Mouse (Mus musculus) heart, adult 2 months (tissue): ENCODE data around the gene Rnf141.

ENCODE experiments used
- CTCF ChIP-seq: fragments of 200-600 bp; IDR thresholded peaks from 2 replicates; pipeline ENCODE4 v1.8.1; 2022; ENCODE audit warnings: antibody characterized with exemption, mild to moderate bottlenecking, moderate library complexity
- POLR2A ChIP-seq: fragments of 200-500 bp; IDR thresholded peaks from 2 replicates; pipeline ENCODE4 v1.6.1; 2011; ENCODE audit warnings: mild to moderate bottlenecking, low read depth, low read length, control low read depth; ENCODE audit not compliant: insufficient read depth

GRCm38 (mm10) chr7:110797722-110798409 lies 46.4 kb downstream of the Rnf141 start:
- no peak for TF ChIP-seq CTCF
- no peak for TF ChIP-seq POLR2A
